Mouse (Mus musculus) kidney, adult 2 months (tissue): Measurements from ENCODE around the gene Pla2g12a.

Experiments
- CTCF ChIP-seq: fragments of 200-500 bp; conservative IDR thresholded peaks from 2 replicates; pipeline ENCODE4 v1.5.1; 2011; ENCODE audit warnings: low read depth, mild to moderate bottlenecking, control low read depth, low read length, moderate library complexity, mixed read lengths; ENCODE audit not compliant: insufficient read depth, insufficient read length
- POLR2A ChIP-seq: fragments of 200-500 bp; IDR thresholded peaks from one replicate; pipeline ENCODE4 v1.6.1; 2011; ENCODE audit warnings: low read depth, low read length, control low read depth

DNA sequence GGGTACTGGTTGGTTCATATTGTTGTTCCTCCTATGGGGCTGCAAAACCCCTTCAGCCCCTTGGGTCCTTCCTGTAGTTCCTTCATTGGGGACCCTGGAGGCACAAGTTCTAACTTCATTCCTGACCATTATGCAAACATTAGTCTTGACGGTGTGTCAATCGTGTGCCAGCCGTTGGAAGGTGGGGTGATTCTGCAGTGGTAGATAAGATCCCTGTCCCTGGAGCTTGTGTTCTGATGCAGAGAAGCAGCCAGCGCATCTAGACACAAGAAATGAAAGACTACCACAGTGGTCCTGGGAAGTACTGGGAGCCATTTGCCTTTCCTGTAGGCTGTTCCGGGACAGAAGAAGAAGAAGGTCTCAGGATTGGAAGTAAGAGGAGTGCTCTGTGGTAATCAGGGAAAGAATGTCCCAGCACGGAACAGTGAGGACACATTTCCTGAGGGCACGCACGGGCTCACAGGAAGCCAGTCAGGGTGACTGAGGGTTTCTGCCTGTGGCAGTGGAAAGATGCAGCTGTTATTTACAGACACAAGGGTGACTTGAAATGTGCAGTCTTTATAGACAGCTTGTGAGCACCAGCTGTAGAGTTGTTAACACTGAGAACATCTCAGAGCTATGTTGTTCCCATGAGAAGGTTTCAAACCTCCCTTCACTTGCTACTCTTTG is 2.7 kb downstream of the Pla2g12a start:
- TF ChIP-seq CTCF (no peak), POLR2A (no peak)
